Mouse (Mus musculus) ES-Bruce4 (cell line): ENCODE data around the gene Rad1.

Experiments
- CTCF ChIP-seq: IDR thresholded peaks from one replicate; pipeline ENCODE4 v1.8.1; 2011; ENCODE audit warnings: low read depth, low read length
- EP300 ChIP-seq: IDR thresholded peaks from 2 replicates; pipeline ENCODE4 v1.6.1; 2011; ENCODE audit warnings: low read depth, low read length; ENCODE audit not compliant: insufficient read depth
- POLR2A ChIP-seq: IDR thresholded peaks from one replicate; pipeline ENCODE4 v1.8.1; 2011; ENCODE audit warnings: low read length; ENCODE audit not compliant: insufficient read depth

DNA sequence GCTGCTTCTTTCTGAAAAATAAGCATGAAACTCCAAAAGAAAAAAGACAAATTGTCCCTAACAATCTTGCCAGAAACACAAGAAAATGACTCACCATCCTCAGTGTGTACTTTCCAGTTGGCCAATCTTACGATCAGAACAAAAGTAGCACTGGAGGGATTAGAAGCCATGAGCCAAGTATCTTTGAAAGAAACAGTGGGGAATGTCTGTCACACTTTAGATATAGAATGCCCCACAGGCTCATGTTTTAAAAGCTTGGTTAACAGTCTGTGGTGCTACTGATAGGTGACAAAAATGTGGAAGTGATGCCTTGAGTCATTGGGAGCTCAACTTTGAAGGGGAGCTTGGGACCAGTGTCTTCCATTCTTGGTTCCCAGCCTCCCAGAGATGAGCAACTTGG, 43.5 kb upstream of the Rad1 start:
- TF ChIP-seq EP300: no peak
- no peak for TF ChIP-seq CTCF
- TF ChIP-seq POLR2A: no peak
